Mouse (Mus musculus): ENCODE data around the gene Cnot1.
A peak's percentile ranks its signal among the peaks of the same experiment; 100 is the strongest.
"Not testable (repeated sequence)": the region's sequence is repeated elsewhere in the genome, so short reads cannot be mapped to it uniquely, and the experiment has no call there.

The Cnot1 gene

DNA sequence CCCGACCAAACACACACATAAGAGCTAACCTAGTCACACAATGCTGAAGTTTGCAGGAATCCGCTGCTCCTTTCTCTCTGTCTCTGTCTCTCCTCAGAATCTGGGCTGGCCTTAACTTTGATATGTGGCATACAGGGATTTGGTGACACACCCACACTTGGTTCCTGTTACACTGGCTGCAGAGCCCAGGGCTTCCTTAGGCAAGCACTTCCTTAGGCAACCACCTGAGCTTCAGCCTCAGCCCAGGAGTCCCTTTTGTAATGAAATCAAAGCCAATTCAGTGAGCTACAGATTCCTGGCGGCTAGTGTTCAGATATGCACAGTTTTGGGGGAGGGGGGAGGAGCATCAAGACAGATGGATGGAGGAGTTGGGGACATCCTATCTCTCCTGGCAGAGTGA lies 10.3 kb upstream of the Cnot1 start:
- DNase-seq (ENCODE audit: low spot score in 2 of 2), result no peak

DNA sequence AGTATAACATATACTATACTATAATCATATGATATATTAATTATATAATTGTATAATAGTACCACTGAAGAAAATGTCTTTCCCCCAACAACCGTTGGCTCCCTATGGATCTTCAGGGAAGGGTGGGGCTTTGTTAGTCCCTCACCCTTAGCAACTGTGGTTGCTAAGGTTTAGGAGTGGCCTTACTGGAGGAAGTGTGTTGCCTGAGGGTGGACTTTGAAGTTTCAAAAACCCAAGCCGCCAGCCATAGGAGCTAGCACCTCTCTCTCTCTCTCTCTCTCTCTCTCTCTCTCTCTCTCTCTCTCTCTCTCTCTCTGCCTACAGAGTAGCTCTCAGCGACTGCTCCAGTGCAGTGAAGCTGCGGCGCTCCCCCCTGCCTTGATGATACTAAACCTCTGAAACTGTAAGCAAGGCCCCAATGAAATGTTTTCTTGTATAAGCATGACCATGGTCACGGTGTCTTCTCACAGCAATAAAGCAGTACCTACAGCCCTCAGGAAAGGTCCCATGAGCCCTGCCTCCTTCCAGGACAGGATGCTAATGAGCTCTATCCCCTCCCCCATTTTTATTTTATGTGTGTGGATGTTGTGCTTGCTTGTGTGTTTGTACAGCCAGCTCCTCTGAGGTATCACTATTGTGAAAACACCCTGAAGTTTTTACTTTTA lies 8.9 kb upstream of the Cnot1 start:
- no peak for DNase-seq (ENCODE audit: low spot score in 2 of 2)

DNA sequence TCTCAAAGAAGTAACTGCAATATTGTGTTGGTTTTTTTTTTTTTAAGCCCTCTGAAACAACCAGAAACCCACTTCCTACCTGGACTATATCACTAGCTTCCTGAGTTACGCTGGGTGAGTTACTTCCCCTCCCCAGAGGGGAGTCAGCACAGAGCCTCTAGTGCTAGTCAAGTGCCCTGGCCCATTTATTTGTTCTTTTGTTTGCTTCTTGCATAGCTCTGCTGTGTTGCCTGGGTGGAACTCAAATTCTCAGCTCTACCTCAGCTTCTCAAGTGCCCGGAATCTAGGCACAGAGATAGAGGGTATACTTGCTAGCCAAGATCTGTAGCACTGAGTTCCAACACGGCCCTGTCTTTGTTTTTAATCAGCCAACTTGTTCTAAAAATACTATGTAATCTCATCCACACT lies 2.9 kb upstream of the Cnot1 start:
- no peak for DNase-seq (ENCODE audit: low spot score in 2 of 2)

DNA sequence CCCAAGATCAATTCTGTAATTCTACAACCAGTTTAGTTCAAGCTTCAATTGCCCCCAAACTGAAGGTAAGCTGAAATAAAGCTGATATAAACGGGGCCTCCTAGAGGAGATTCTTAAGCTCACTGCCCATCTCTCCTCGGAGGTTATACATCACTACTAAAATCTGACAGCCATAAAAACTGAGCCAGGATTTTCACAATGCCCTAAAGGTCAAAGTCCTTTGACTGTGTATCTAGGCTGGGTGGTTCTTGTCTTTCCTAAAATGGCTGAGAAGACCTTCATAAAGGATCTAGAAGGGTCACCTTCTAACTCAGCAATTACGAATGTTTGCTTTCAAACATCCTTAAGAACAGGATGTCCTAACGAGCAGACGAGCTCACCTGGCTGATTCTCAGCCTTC lies 1.9 kb upstream of the Cnot1 start:
- DNase-seq (ENCODE audit: low spot score in 2 of 2), result no peak

DNA sequence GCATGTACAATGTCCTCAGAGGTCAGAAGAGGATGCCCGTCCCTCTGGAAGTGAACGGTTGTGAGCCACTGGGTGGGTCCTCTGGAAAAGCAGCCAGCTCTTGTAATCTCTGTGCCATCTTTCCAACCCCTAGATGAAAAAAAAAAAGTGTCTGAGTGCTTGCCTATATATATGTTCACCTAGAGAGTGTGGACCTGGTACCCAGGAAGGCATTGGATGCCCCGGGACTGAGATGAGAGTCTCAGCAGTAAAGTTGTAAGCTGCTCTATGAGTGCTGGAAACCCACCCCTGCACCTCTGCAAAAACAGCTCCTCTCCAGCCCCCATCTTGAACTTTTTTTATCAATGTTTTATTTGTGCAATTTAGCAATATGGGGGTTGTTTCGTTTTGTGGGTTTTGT lies 1.4 kb upstream of the Cnot1 start:
- DNase-seq (ENCODE audit: low spot score in 2 of 2), result no peak

DNA sequence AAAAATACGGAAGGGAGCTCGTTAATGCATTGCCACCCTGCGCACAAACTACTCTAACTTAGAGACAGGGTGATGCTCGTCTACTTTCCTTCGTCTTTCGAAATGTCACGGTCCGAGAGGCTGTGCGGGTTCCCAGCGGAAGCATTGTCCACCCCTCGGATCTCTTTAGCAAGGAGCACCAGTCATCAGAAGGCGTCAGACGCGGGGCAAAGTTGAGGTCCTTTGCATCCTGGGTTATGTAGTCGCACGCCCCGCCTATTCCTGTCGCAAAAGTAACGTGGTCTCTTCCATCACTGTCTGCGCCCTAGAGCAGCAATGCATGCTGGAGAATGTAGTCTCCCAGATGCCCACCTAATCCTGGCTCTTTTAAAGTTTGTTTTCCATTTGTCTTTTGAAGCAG lies 597 bp upstream of the Cnot1 start:
- peak; percentile 80 to 93 for DNase-seq (ENCODE audit: low spot score in 2 of 2)

DNA sequence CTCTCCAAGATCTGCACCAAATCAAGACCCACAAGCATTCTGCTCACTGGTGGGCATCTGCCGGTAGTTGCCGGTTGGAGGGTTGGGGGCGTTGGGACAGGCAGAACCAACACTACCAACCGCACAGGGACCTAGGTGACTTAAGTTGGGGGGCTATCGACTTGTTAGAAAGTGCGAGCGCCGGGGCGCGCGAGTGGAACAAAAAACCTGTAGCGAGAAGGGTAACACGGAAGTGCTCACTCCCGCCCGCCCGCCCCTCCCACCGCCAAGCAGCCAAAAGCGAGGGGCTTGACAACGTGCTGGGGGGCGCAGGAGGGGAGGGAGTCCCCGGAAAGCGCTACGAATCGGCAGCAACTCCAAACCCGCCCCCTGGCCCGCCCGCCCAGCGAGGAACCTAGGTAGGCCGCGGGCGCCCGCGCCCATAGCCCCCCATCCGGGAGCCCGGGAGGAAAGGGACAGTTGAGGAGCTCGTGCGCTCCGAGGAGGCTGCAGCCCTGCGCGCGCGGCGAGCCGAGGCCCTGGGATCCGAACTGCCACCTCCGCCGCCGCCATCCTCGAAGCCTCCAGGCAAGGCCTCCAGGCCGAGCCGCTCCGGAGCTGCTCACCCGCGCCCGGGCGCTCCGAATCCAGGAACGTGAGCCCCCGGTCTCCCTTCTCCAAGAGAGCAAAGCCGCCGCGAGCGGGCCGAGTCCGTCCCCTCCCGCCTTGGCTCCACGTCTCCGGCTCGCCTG lies 638 bp downstream of the Cnot1 start:
- peak; percentile 47 to 68 for DNase-seq (ENCODE audit: low spot score in 2 of 2)

DNA sequence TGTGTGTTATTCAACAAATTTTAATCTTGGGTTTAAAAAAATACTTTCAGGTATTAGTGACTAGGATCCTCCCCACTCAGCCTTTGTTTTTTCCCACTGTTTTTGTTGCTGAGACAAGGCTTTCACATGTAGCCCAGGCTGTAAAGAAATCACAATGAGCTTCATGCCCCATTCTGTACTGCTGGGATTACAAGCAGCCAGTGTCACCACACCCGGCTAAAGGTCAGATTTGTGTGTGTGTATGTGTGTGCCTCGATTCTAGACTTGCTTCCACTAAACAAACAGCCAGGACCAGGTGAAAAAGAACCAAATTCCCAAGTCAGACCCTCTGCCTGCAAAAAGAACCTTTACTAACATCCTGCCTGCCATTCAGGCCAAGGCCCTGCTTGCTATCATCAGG lies 1.8 kb downstream of the Cnot1 start:
- no peak for DNase-seq (ENCODE audit: low spot score in 2 of 2)

DNA sequence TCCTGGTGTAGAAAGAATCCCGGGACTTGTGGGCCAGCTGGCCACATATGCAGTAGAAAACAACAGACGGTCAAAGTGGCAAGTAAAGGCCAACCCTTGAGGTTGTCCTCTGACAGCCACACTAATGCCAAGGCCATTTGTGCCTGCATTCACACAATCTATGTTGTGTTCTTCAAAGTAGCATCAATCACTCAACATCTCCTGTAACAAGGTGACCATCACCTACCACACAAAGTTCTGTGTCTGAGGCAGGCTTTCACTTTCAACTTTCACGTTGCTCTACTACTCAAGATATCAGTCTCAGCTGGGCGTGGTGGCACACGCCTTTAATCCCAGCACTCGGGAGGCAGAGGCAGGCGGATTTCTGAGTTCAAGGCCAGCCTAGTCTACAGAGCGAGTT lies 5.0 kb downstream of the Cnot1 start:
- no peak for DNase-seq (ENCODE audit: low spot score in 2 of 2)

DNA sequence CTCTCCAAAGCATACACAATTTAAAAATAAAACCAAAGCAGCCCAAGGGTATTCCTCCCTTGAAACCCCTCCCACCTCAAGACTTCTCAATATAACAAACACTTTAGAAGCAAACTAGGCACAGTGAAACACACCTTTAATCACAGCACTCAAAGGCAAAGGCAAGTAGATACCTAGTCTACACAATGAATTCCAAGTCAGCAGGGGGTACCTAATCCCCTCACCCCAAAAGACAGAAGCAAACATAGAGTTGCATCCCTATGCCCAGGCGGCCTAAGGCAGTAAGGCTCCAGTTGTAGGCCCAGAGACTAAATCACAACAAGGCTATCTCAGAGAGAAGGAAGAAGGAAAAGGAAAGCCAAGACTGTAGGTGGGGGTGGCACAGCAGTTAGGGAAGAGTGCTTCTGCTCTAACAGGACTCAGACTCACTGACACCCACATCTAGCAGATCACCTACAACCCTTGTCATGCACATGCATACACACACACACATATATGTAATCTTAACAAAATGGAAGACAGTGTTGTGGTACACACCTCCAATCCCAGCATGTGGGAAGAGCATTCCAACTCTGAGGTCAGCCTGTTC lies 5.7 kb downstream of the Cnot1 start:
- no peak for DNase-seq (ENCODE audit: low spot score in 2 of 2)

DNA sequence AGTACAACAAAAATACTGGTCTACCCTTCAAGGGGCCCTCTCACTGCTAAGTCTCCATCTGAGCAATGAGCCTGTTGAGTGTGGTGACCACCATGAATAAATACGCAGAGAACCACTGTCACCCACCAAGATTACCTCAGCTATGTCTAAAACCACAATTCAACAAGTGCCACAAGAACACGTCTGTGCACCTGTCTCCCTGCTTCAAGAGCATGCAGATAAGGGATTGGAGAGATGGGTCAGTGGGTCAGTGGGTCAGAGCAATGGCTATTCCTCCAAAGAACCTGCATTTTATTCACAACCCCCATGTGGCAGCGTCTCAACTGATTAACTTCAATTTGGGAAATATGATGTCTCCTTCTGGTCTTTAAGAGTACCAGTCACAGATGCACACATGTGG lies 6.9 kb downstream of the Cnot1 start:
- DNase-seq (ENCODE audit: low spot score in 2 of 2), result no peak

DNA sequence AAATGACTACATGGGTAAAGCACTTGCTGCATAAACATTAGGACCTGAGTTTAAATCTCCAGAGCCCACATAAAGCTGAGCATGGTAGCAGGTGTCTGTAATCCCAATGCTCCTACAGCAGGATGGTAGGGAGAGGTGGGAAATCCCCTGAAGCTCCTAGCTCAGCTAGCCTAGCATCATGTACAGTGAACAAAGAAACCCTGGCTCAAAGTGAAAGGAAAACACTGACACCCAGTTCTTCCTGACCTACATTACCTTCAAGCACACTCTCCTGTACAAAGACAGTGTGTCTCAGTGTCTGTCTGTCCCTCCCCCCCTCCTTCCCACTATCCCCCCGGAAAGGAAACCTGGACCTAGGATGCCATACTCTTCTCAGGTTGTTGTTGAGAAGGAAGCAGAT lies 7.4 kb downstream of the Cnot1 start:
- no peak for DNase-seq (ENCODE audit: low spot score in 2 of 2)

DNA sequence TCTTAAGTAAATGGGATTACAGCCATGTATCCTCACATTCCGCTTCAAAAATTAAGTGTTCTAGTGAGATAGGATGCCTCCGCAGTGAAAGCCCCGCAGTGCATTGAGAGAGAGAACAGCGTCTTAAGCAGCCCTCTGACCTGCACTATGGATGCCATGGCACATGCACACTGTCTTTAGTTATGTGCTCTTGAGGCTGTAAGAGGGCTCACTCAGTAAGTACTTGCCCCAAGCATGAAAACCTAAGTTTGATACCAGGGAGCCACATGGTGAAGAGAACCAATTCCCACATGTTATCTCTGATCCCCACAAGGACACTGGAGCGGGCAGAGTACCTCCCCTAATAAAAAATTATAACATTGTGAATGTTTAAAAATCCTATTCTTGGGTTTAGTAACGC lies 8.1 kb downstream of the Cnot1 start:
- DNase-seq (ENCODE audit: low spot score in 2 of 2), result no peak

DNA sequence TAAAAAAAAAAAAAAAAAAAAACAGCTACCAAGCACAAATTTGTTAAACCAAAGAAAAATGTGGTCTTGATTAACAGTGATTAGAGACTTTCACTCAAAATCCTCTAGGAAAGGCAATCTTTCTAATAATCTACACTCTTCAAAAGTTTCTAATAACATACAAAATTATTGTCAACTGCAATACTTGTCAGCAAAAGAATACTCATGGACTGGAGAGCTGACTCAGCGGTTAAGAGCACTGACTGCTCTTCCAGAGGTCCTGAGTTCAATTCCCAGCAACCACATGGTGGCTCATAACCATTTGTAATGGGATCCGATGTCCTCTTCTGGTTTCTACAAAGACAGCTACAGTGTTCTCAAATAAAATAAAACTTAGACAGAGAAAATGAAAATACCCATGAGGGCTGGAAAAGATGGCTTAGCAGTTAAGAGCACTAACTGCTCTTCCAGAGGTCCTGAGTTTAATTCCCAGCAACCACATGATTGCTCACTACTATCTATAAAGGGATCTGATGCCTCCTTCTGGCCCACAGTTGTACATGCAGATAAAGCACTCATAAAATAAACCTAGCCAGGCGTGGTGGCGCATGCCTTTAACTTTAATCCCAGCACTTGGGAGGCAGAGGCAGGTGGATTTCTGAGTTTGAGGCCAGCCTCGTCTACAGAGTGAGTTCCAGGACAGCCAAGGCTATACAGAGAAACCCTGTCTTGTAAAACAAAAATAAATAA lies 11.8 kb downstream of the Cnot1 start:
- DNase-seq (ENCODE audit: low spot score in 2 of 2), result not testable (repeated sequence)

DNA sequence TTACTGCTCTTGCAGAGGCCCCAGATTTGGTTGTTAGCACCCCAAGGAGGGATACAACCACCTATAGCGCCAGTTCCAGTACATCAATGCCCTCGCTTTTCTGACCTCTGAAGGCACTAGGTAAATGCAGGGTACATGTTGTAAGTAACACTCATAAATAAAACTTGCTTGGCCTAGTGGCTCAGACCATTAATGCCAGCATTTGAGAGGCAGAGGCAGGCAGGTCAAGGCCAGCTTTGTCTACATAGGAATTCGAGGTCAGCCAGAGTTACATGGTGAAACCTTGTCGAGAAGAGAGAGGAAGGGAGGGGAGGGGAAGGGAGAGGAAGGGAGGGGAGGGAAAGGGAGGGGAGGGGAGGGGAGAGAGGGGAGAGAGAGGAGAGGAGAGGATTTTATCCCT lies 21.7 kb downstream of the Cnot1 start:
- DNase-seq (ENCODE audit: low spot score in 2 of 2), result no peak

DNA sequence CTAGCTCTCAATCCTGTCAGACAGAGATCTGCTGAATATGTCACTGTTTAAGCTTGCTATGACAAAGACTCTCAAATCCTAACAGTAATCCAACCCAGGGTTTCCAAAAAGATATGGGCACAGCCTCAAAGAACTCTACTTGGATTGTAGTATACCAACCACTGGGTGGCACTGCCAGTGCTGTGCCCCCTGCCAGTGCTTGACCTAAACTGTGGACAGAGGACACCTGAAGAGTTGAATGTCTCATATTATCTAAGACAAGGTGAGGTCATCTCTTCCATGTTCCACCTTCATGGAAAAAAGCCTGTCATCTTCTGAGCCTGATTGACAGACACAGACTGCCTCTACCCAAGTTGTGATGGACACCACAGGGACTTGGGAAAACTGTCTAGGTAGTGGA lies 24.6 kb downstream of the Cnot1 start:
- DNase-seq (ENCODE audit: low spot score in 2 of 2), result no peak

DNA sequence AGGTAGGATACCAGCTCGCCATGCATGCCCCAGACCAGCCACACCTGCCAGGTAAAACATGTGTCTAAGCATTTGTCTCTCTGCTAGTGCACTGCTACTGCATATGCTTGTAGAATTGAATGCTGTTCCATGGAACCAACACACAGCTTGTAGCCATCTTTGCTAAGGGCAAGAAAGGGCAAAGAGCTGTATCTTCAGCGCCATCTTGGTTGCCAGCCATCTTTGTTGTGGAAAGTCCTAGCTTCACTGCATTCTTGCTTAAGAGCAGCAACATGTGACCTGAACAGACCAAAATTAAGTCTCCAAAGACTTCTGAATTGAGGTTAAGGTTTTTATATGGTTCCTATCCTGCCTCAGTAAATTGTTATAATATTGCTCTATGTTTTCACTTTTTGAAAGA lies 25.5 kb downstream of the Cnot1 start:
- no peak for DNase-seq (ENCODE audit: low spot score in 2 of 2)

DNA sequence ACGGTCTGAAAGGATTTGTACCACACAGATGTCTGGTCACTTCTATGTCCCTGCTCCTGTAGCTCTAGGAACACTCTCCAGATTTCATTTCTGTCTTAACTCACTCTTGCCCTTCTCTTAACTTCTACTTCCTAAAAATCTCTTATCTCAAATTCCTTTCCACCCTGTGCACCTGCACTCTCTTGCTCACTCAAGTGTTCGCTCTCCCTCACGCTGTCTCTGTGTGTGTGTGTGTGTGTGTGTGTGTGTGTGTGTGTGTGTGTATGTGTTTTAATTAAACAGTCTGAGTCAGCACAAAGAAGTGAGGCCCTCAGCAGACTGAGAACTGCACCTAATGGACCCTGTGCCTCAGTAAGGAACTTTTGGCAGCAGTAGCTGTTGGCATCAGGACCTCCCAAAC lies 26.2 kb downstream of the Cnot1 start:
- DNase-seq (ENCODE audit: low spot score in 2 of 2), result no peak

DNA sequence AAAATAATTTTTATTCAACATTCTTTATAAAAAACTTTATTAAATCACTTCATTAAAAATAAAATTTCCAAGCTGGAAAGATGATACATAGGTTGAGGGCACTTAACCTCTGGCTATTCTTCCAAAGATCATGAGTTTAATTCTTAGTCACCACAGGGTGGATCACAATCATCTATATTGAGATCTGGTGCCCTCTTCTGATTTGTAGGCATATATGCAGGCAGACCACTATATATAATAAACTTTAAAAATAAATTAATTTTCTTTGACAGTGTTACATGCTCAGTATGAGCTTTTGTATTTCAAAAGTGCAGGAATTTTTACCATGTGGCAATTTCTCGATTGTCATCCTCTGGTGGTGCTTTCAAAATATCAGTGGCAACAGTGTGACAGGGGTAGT lies 43.1 kb downstream of the Cnot1 start:
- no peak for DNase-seq (ENCODE audit: low spot score in 2 of 2)

DNA sequence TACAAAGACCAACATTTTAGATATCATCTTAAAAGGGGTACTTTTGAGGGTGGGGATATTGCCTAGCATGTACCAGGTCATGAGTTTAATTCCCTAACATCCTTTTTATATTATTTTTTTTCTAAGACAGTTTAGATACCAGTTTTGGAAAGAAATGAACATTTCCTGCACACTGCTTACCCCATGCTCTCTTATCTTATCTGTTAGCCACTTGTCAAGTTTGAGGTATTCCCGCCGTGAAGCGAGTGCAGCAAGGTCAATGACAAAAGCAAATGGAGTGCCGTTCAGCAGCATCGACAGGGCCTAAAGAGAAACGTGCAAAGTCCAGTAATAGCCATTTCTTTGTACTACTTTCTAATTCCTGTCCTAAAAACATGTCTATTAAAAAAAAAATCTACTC lies 46.9 kb downstream of the Cnot1 start:
- DNase-seq (ENCODE audit: low spot score in 2 of 2), result no peak

DNA sequence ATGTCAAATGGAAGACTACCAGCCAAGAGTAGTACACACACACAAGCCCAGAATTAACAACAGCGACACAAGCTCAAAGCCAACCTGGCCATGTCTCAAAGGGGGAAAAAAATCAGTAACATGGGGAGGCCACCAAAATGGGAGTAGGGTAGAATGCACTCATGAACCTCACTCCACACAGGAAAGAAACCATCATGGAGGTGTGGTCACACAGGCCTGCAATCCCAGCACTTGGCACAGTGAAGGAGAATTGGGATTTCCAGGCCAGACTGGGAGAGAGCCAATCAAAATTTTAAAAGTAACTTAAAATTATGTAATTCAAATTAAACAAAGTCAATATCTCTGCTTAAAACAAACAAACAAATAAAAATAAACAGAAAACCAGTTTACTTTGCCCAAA lies 55.3 kb downstream of the Cnot1 start:
- no peak for DNase-seq (ENCODE audit: low spot score in 2 of 2)

DNA sequence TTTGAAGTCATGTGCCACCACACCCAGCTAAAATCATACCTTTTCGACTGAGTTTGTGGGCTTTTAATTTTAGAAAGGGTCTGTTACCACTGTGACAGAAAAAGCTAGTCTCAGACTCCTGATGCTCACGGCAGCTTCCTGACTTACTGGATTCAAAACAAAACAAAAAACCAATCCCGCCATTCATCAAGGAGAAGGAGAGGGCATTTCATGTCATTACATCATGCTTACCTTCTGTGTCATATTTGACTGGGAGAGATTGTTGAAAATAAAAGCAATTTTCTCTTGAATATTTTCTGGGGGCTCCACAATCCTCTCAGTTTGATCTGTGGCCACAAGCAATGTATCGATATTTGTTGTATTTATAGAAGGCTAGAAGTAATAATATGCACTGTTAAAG lies 59.2 kb downstream of the Cnot1 start:
- no peak for DNase-seq (ENCODE audit: low spot score in 2 of 2)

DNA sequence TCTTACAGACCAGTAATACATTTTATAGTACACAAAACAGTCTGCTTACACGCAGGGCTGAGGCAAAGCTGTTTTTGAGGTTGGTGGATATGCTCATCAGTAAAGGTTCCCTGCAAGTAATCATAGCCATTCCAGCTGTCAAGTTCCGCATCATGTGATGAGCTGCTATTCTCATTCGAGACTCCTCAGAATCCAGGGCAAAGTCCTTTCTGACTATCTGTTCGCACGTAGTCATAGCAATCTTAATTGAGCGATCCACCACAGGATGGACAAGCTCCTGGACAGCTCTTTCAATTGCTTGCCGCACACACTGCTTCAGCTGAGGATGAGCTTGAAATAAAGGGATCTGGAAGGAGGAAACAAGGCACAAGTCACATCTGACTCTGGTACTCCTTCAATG lies 65.5 kb downstream of the Cnot1 start:
- DNase-seq (ENCODE audit: low spot score in 2 of 2), result no peak

Data from spleen, postnatal 10 days (tissue).